Mouse (Mus musculus): ENCODE data around the gene Bbof1. TPM values are rescaled to one million over a fixed set of nuclear protein-coding genes. Genes with fewer than 3 reads are reported as not detected.

The Bbof1 gene
- polyA plus RNA-seq (2012; rRNA removed), result 7.5 and 7.8 TPM in 2 replicates

DNA sequence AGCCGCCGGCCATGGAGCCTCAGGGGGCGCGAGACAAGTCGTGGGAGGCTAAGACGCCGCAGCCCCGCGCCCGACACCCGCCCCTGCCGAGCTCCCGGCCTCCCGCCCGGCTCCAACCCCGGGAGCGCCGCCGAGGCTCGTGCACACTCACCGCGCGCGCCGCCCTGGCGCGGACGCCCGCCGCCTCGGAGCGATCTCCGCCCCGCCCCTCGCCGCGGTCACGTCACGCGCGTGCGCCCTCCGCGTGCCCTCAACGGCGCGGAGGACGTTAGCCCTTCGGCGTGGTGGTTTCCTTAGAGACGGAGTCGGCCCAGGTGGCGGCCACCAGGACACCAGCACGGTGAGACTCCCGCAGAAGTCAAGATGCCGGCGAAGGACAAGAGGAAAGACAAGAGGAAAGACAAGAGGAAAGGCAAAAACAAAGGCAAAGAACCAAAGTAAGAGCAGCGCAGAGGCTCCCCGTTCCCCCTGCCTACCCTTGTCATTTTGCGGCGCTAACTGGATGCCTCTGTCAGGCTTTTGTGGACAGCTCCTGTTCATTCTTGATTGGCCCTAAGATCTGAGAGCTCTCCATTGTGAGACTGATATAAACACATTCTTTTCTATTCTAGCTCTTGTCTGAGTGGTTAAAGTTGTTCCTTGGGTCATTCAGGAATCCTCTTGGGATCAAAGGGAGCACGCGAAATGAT, at the start of gene Bbof1, which contains the start of gene Entpd5:
TSS of gene Bbof1 (plus strand) at position 253 of the 689 bp plus-strand sequence.
TSS of gene Entpd5 (minus strand) at position 211 of the 689 bp plus-strand sequence.
- Histone ChIP-seq H3K27ac (ENCODE audit: insufficient read depth, low read length) (peak within 1 kb of the TSS; percentile 88), H3K4me3 (ENCODE audit: insufficient read depth, low read length) (peak within 1 kb of the TSS; percentile 48), H3K4me1 (ENCODE audit: control insufficient read depth, insufficient read depth, low read length) (no peaks in the 10 kb centered on the region; the same call in 1 of the 2 replicates)
- peak; percentile 77 for TF ChIP-seq POLR2A (IDR thresholded peaks at IDR 0.05; ENCODE audit: extremely low read depth, insufficient read depth, low read length)
- TF ChIP-seq CTCF (IDR thresholded peaks at IDR 0.05; ENCODE audit: extremely low read depth, insufficient read depth, low read length), result no peak

DNA sequence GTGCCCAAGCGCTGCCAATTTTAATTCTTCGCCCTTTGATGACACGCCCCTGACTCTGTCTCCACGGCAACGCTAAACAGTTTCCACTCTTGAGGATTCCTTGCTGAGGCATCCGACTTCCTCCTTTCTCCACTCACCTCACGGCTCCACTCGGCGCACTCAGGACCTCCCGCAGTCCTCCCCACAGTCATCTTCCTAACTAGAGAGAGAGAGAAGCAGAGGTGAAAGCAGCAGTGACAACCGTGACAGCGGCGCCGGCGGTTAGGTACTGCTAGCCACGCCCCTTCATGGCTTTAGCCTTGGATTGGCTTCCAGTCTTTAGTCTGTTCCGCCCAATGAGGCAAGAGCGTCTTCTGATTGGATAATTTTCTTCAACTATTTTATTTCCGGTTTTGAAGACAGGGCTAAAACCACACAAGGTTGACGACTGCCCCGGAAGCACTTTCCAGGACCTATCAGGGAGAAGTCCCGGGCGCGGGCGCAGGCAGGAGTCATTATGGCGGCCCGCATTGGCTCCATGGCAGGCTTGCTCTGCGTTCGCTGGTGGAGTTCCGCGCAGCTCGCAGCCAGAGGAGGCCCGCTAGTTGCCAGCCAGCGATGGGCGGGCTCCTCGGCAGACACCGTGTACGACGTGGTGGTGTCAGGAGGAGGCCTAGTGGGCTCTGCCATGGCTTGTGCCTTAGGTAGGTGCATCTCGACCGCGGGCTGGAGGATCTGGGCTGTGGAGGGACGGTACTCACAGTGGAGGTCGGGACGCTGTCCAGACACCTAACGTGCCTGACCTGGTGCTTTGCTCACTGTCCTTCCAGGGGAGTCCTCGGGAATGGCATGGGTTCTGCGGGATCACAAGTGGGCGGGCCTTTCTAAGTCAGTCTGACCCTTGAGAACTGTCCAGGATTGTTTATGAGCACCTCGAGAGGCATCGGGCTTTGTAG, 47.0 kb upstream of the Bbof1 start, which contains the start of the genes Coq6 and Fam161b:
TSS of gene Coq6 (plus strand) at position 103 of the 935 bp plus-strand sequence.
TSS of gene Fam161b (minus strand) at position 279 of the 935 bp plus-strand sequence.
- Histone ChIP-seq H3K27ac (ENCODE audit: insufficient read depth, low read length) (no peak within 1 kb of the TSS), H3K4me3 (ENCODE audit: insufficient read depth, low read length) (peak within 1 kb of the TSS; percentile 64), H3K4me1 (ENCODE audit: control insufficient read depth, insufficient read depth, low read length) (peaks cover 3% of the 10 kb centered on the region; the same call in 1 of the 2 replicates)
- TF ChIP-seq POLR2A (IDR thresholded peaks at IDR 0.05; ENCODE audit: extremely low read depth, insufficient read depth, low read length) (peak; percentile 85), CTCF (IDR thresholded peaks at IDR 0.05; ENCODE audit: extremely low read depth, insufficient read depth, low read length) (no peak)

DNA sequence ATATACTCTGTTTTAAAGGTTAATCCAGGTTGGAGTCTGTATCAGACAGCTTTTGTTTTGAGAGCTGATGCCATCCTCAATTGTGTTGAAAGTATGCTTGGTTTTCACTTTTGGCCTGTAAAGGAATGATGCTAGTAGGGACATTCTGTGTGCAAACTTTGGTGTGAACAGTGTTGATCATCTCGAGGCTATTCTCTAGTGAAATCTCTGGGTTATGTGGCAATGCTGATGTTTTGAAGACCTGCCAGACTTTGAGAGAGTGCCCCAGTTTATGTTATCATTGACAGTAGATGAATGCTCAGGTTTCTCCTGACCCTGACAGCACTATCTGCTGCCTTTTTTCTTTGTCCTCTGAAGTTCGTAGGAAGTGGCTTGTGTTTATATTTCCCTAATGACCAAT, 46.0 kb upstream of the Bbof1 start:
- peak overlapping the region; percentile 64; the same call in 1 of the 2 replicates for H3K4me3 ChIP-seq (ENCODE audit: insufficient read depth, low read length)
- H3K27ac ChIP-seq (ENCODE audit: insufficient read depth, low read length), result no peak overlapping the region
- TF ChIP-seq CTCF (IDR thresholded peaks at IDR 0.05; ENCODE audit: extremely low read depth, insufficient read depth, low read length) (no peak), POLR2A (IDR thresholded peaks at IDR 0.05; ENCODE audit: extremely low read depth, insufficient read depth, low read length) (no peak)
- H3K4me1 ChIP-seq (ENCODE audit: control insufficient read depth, insufficient read depth, low read length), result peaks cover 3% of the 10 kb centered on the region; the same call in 1 of the 2 replicates

DNA sequence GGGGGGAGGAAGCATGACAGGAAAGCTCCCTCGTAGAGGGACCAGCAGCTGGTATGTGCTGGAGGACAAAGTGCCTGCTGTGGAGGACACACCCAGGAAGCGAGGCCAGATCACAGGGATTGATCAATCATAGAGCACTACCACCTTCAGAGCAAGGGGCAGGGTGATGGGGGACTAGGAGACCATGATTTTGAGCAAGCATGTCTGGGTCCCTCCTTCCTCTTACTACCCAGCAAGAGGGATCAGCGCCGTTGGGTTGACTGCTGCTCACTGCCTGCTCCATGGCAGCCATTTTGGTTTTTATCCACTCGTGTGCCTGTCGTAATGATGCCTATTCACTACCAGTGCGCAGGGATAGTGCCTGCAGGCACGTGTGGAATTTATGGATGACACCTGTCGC, 44.6 kb upstream of the Bbof1 start:
- no peak overlapping the region for H3K4me3 ChIP-seq (ENCODE audit: insufficient read depth, low read length)
- no peak for TF ChIP-seq POLR2A (IDR thresholded peaks at IDR 0.05; ENCODE audit: extremely low read depth, insufficient read depth, low read length)
- peaks cover 3% of the 10 kb centered on the region; the same call in 1 of the 2 replicates for H3K4me1 ChIP-seq (ENCODE audit: control insufficient read depth, insufficient read depth, low read length)

DNA sequence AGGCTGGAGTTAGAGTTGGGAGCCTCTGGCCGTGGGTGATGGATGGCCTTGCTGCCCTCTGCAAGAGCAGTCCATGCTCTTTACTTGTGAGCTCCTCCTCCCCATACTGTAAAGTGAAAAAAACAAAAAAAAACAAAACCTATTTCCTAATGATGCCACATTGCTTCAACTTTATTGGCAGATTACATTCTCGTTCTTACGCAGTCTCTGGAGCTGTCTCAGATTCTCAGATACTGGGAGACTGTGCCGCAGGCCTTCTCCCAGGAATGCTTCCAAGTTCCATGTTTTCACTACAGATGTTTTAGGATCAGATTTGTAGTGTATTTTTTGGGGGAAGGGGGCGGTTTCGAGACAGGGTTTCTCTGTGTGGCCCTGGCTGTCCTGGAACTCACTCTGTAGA, 43.7 kb upstream of the Bbof1 start:
- TF ChIP-seq POLR2A (IDR thresholded peaks at IDR 0.05; ENCODE audit: extremely low read depth, insufficient read depth, low read length), result no peak
- no peak for TF ChIP-seq CTCF (IDR thresholded peaks at IDR 0.05; ENCODE audit: extremely low read depth, insufficient read depth, low read length)
- no peak overlapping the region for H3K4me3 ChIP-seq (ENCODE audit: insufficient read depth, low read length)
- H3K27ac ChIP-seq (ENCODE audit: insufficient read depth, low read length), result no peak overlapping the region
- peaks cover 3% of the 10 kb centered on the region; the same call in 1 of the 2 replicates for H3K4me1 ChIP-seq (ENCODE audit: control insufficient read depth, insufficient read depth, low read length)

More for the DNA sequence above, 44.6 kb upstream of the Bbof1 start:
- no peak overlapping the region for H3K27ac ChIP-seq (ENCODE audit: insufficient read depth, low read length)

DNA sequence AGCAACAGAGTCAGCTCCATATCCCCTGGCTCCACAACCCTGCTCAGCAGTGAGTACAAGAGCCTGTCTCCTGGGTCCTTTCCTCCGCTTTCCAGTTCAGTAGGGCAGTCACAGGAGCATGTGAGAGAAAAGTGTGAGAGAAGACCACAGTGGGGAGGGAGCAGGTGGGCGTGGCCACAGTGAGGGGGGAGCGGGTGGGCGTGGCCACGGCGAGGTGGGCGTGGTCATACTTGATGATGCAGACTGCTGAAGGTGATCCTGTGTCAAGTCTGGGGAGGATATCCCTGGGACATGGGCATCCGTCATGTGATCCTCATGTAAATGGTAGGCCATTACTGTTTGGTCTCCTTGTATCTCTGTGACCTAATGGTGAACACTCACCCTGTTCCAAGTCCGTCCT, 41.9 kb upstream of the Bbof1 start:
- Histone ChIP-seq H3K4me1 (ENCODE audit: control insufficient read depth, insufficient read depth, low read length) (0 out of 2 replicates have a peak, but pooled peaks cover 1% of the 10 kb centered on the region), H3K27ac (ENCODE audit: insufficient read depth, low read length) (no peak overlapping the region), H3K4me3 (ENCODE audit: insufficient read depth, low read length) (no peak overlapping the region)
- TF ChIP-seq CTCF (IDR thresholded peaks at IDR 0.05; ENCODE audit: extremely low read depth, insufficient read depth, low read length) (no peak), POLR2A (IDR thresholded peaks at IDR 0.05; ENCODE audit: extremely low read depth, insufficient read depth, low read length) (no peak)

DNA sequence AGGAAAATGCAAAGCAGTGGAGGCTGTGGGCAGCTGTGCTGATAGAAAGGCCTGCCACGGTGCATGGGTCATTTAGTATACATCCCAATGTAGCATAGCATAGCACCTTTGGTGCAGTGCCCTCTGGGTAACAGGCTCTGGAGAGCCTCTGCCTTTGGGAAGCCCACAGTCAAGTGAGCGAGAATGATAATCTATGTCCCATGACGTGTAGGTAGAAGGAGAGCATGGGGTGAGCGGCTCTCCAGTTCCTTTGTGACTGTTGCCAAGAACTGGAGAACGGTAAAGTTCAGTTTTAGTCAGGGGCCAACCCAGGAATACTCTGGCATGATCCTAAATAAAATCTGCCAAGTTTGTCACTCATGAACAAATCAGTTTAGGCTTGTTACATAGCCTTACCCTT, 37.2 kb upstream of the Bbof1 start:
- H3K4me3 ChIP-seq (ENCODE audit: insufficient read depth, low read length), result no peak overlapping the region
- no peaks in the 10 kb centered on the region for H3K4me1 ChIP-seq (ENCODE audit: control insufficient read depth, insufficient read depth, low read length)
- no peak overlapping the region for H3K27ac ChIP-seq (ENCODE audit: insufficient read depth, low read length)
- no peak for TF ChIP-seq CTCF (IDR thresholded peaks at IDR 0.05; ENCODE audit: extremely low read depth, insufficient read depth, low read length)
- TF ChIP-seq POLR2A (IDR thresholded peaks at IDR 0.05; ENCODE audit: extremely low read depth, insufficient read depth, low read length), result no peak

DNA sequence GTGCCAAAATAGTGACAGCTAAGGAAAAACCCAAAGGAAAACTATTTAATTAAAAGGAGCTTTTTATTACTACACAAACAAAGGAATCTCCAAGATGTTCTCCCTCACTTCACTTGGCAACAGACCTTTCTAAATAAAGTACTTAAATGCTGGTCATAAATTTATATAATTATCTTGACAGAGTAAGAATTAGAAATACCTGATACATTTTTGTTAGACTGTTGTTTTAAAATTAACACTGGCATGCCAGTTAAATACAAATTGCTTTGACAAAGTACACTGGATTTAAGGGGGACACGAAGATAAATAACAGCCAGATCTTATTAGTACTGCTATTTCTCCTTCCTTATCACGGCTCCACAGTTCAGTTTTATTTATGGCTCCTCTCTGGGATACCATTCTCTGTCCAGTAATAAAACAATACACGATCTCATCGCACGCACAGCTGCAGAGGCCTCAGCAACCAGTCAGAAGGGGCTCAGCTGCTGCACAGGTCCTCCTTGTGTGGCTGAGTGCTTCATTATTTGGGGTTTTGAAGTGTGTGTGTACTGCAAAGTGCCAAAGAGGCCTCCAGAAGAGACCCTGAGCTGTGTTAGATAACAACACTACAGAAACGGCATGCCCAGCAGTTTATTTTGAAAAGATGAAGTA, 34.9 kb upstream of the Bbof1 start:
- H3K4me1 ChIP-seq (ENCODE audit: control insufficient read depth, insufficient read depth, low read length), result no peaks in the 10 kb centered on the region
- H3K27ac ChIP-seq (ENCODE audit: insufficient read depth, low read length), result no peak overlapping the region
- TF ChIP-seq CTCF (IDR thresholded peaks at IDR 0.05; ENCODE audit: extremely low read depth, insufficient read depth, low read length) (no peak), POLR2A (IDR thresholded peaks at IDR 0.05; ENCODE audit: extremely low read depth, insufficient read depth, low read length) (no peak)
- no peak overlapping the region for H3K4me3 ChIP-seq (ENCODE audit: insufficient read depth, low read length)

DNA sequence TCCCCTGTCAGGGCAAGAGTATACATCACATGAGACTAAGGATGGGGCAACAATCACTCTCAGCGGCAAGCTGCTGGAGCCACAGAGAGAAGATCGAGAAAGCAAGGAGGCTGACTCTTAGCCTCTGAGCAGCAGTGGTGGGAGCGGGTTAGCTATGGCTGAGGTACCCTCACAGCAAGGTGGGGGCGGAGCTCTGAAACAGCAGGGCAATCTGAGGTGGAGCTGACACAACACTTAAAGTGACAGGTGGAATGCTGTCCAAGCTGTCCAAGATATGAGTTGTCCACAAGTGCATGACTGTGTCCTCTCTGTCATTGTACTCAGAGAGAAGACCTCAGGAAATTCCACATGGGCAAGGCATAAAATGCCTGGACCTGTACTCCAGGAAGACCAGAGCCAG, 26.5 kb upstream of the Bbof1 start:
- Histone ChIP-seq H3K4me1 (ENCODE audit: control insufficient read depth, insufficient read depth, low read length) (no peaks in the 10 kb centered on the region), H3K27ac (ENCODE audit: insufficient read depth, low read length) (no peak overlapping the region)
- TF ChIP-seq CTCF (IDR thresholded peaks at IDR 0.05; ENCODE audit: extremely low read depth, insufficient read depth, low read length) (no peak), POLR2A (IDR thresholded peaks at IDR 0.05; ENCODE audit: extremely low read depth, insufficient read depth, low read length) (no peak)

More for the DNA sequence above, 26.5 kb upstream of the Bbof1 start:
- H3K4me3 ChIP-seq (ENCODE audit: insufficient read depth, low read length), result no peak overlapping the region
